Mouse (Mus musculus): Measurements from ENCODE around the gene Amer2.
"Not testable (repeated sequence)": the region's sequence is repeated elsewhere in the genome, so short reads cannot be mapped to it uniquely, and the experiment has no call there.

Amer2 gene

GRCm38 (mm10) chr14:60372821-60373309 is at the start of gene Amer2:
Gene Amer2, plus strand, starts transcription at chr14:60373259.
- in situ Hi-C loops (cut with MboI): no loop called here

DNA sequence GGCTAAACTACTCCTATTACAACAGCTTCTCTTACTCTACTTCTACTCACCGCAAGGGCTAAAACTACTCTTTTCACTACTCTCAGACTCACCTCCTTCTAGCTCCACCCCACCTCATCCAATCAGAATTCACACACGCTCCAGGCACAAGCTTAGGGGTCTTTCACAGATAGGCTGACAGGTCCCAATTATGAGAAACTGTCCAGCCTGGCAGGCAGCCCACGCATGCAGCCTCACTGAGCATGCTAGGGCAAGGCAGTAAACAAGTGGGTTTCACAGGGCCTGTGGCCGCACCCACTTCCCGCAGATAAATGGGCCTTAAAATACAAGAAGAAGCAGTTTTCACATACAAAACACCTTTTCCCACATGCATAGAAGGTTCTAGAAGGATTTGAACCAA is 33.1 kb upstream of the Amer2 start:
- in situ Hi-C loops (cut with MboI): not testable (repeated sequence)

- in situ Hi-C loops (cut with MboI): no loop called here
Observed at GRCm38 (mm10) chr14:60340570-60340969, 32.5 kb upstream of the Amer2 start.

DNA sequence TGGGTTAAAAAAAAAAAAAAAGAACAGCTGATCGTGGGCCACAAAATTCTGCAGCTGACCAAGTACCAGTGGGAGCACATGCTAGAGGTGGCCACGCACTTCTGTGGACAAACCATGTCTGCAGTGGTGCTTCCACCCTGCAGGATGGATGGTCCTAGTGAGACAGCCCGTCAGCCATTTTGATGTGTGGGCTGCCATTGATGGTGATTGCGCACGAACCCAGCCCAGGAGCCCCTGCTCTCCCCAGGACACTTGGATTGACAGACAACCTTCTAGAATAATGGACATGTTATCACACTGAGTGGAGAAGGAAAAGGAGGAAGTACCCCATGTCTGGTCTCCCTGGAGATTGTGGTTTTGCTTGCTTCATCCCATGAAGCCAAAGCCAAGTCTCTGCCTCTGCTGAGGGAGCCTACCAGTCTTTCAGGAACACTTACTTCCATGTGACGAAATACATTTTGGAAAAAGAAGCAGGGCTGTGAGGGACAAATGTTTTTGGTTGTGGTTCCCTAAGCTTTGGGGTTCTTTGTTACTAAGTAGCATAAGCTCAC is 27.7 kb upstream of the Amer2 start:
- in situ Hi-C loops (cut with MboI): no loop called here

- in situ Hi-C loops (cut with MboI): no loop called here
Observed at GRCm38 (mm10) chr14:60358347-60358746, 14.7 kb upstream of the Amer2 start.

- in situ Hi-C loops (cut with MboI): no loop called here
Observed at GRCm38 (mm10) chr14:60361380-60362212, 11.5 kb upstream of the Amer2 start.

DNA sequence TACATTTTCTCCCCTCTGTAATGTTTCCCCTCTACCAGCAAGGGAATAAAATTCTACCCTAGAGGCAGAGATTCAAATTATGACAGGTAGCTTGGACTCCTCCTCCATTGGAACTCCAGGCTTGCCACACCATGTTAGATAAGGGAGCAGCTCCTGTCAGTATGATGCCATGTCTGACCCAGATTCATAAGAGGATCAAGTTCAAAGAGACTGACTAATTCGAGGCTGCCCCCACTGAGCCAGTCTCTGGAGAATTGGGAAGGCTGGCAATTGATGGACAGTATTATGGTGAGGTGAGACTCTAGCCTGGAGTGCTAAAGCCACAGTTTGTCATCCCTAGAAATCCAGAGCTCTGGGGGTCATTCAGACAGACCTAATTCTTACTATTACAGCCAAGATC is 6.3 kb upstream of the Amer2 start:
- in situ Hi-C loops (cut with MboI): no loop called here

DNA sequence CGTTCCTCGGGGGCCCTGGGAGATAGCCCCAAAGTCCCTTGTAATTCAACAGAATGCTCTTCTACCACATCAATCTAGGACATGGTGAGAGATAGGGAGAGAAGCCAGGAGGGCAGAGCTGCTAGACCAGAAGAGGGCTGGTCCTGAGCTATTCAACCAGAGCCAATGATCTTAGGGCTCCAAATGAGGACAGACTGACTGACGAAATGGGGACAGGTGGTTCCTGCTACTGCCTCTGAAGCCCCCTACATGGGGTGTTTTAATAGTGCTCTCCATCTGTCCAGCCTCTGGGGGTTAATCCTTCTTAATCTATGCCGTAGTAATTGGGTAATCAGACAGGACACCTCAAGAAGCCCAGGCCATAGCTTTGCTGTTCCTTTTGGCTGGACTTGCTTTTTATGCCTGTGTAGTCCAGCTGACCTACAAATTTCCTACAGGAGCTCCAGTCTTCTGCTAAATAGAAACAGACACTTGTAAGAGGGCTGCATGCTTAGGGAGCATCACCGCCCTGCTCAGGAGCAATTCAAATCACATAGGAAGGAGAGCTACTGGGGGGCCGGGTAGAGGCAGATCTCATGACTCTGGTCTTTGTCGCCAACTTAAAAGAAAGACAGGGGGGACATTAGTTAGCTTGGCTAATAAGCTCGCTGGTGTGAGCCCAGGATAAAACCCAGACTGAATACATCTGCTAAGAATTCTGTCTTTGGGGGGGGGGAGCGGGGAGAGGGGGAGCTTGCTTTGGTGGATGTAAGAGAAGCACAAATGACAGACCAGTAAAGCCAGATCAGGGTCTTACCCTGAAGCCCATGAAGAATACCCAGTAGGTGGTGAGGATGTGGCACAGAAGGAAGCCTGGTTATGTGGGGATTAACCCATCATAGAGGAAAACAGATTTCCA is 4.0 kb upstream of the Amer2 start:
- in situ Hi-C loops (cut with MboI): no loop called here

GRCm38 (mm10) chr14:60369667-60370315 is 3.3 kb upstream of the Amer2 start:
- in situ Hi-C loops (cut with MboI): no loop called here

DNA sequence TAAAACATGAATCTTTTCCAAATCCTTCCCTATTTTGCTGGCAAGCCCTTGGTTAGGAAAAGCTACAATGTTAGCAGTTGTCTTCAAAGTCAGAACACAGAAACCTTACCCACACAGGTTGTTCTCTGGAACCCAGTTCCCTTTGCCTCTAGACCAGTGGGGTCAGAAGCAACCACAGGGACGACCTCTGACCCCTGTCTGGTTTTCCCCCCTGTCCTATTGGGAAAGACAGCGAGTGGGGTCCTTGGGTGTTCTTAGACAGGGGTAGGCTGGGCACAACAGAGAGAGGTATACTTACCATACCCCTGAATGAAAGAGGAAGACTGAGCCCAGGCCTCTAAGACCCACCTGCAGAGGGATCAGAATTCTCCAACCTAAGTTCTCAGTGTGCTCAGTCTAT is 4.0 kb downstream of the Amer2 start:
- in situ Hi-C loops (cut with MboI): no loop called here

- in situ Hi-C loops (cut with MboI): no loop called here
Observed at GRCm38 (mm10) chr14:60377546-60377945, 4.5 kb downstream of the Amer2 start.

DNA sequence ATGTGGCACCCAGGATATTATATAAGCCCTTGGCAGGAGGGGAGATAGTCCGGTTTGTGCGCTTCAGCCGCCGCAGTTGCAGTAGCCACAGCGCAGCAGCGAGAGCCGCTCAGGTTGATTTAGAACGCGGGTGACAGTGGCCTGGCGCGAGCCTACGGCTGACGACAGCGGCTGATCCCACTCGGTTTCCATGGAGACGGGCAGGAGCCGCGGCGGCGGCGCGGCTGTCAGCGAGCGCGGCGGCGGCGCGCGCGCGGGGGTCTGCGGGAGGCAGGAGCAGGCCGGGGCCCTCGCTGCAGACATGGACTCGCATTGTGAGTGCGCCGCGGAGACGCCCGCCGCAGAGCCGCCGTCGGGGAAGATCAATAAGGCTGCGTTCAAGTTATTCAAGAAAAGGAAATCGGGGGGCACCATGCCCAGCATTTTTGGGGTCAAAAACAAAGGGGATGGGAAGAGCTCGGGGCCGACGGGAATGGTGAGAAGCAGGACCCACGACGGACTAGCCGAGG is 5.1 kb downstream of the Amer2 start:
- in situ Hi-C loops (cut with MboI): no loop called here

DNA sequence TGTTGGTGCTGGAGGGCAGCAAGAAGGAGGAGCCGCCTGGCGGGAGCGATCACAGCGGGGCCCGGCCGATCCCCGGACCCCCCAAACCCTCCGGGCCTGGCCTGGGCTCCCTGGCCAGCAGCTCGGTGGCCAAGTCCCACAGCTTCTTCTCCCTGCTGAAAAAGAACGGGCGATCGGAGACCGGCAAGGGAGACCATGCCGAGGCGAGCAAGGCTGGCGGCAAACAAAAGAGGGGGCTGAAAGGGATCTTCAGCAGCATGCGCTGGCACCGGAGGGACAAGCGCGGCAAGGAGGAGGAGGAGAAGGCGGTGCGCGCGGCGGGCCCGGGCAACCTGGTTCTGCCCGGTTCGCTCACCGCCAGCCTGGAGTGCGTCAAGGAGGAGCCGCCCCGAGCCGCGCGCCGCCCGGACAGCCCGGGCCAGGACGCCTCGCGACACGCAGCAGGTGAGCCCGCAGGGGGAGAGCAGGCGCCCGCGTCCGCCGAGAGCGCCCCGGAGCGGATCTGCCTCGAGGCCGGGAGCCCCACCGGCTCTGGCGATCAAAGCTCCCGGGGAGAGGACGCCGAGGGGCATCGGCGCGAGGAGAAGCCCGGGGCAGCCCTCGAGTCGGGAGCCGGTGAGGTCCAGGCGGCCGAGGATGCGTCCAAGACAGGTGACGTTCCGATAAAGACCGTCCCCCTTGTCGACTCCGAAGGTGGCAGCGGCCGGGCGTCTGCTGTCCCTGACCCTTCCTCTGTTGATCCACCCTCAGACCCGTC is 5.7 kb downstream of the Amer2 start:
- in situ Hi-C loops (cut with MboI): no loop called here

- in situ Hi-C loops (cut with MboI): no loop called here
Observed at GRCm38 (mm10) chr14:60379323-60379957, 6.4 kb downstream of the Amer2 start.

DNA sequence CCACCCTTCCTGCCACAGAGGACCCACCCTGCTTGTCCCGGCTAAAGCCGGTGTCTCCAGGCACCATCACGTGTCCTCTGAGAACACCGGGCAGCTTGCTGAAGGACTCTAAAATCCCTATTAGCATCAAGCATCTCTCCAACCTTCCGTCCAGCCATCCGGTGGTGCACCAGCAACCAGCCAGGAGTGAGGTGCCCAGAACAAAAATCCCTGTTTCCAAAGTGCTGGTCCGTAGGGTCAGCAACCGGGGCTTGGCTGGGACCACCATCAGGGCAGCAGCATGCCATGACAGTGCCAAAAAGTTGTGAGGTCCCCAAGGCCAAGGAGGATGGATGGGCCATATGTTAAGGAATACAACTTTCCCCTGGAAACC is 6.9 kb downstream of the Amer2 start:
- in situ Hi-C loops (cut with MboI): no loop called here

DNA sequence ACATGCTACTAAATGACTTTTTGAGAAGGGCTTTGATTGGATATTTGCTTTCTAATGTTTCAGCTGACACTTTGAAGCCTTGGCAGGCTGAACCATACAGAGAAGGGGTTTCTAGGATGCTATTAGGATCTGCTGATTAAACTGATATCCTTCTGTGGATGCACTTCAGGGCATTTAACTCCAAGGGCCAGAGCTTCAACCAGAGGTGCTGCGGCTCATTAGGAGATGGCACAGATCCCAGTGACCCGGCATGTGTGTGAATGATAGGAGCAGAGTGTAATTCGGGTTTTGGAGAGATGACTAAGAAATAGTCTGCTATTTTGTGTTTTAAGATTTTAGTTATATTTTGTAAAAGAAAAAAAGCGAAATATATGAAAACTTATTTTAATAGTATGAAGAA is 8.6 kb downstream of the Amer2 start:
- in situ Hi-C loops (cut with MboI): no loop called here

GRCm38 (mm10) chr14:60383816-60384215 is 10.8 kb downstream of the Amer2 start:
- in situ Hi-C loops (cut with MboI): no loop called here

DNA sequence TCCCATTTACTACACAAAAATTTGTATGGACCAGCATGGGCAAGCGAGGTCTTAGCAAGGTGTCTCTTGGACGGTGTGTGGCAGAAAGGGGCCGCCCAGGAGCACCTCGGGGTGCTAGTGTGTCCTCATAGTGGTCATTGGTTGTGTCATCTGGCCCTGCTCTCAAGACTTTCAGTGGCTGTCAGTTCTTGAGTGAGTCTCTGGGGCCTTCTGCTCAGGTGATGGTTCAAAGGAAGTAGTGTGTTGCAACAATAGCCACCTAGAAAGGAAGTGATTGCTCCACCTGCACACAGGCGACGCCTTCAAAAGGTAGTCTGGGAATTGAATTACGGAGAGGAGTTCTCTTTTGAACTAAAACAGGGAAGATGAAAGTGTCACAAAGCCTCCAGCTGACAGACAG is 11.2 kb downstream of the Amer2 start:
- in situ Hi-C loops (cut with MboI): no loop called here

- in situ Hi-C loops (cut with MboI): no loop called here
Observed at GRCm38 (mm10) chr14:60385079-60385643, 12.1 kb downstream of the Amer2 start.

Measured in mature B cell (primary cell).